Mouse (Mus musculus): ENCODE data around the gene Sema5a.

The Sema5a gene

GRCm38 (mm10) chr15:32442745-32443144 is 198.1 kb downstream of the Sema5a start:
- no peak for DNase-seq (ENCODE audit: low spot score)

GRCm38 (mm10) chr15:32447558-32448349 is 203.1 kb downstream of the Sema5a start:
- no peak for DNase-seq (ENCODE audit: low spot score)

GRCm38 (mm10) chr15:32459046-32459445 is 214.4 kb downstream of the Sema5a start:
- DNase-seq (ENCODE audit: low spot score), result no peak

- no peak for DNase-seq (ENCODE audit: low spot score)
These were observed 215.6 kb downstream of the Sema5a start for GRCm38 (mm10) chr15:32460238-32460637.

GRCm38 (mm10) chr15:32471480-32472050 is 227.0 kb downstream of the Sema5a start:
- no peak for DNase-seq (ENCODE audit: low spot score)

GRCm38 (mm10) chr15:32480747-32481146 is 236.1 kb downstream of the Sema5a start:
- DNase-seq (ENCODE audit: low spot score), result no peak

GRCm38 (mm10) chr15:32485064-32485964 is 240.7 kb downstream of the Sema5a start:
- no peak for DNase-seq (ENCODE audit: low spot score)

- DNase-seq (ENCODE audit: low spot score), result peak; percentile 4
These were observed 243.4 kb downstream of the Sema5a start for GRCm38 (mm10) chr15:32487968-32488367.

- no peak for DNase-seq (ENCODE audit: low spot score)
These were observed 249.6 kb downstream of the Sema5a start for GRCm38 (mm10) chr15:32494219-32494618.

GRCm38 (mm10) chr15:32494899-32495298 is 250.3 kb downstream of the Sema5a start:
- DNase-seq (ENCODE audit: low spot score), result peak; percentile 9

GRCm38 (mm10) chr15:32496880-32497279 is 252.3 kb downstream of the Sema5a start:
- DNase-seq (ENCODE audit: low spot score), result no peak

GRCm38 (mm10) chr15:32505941-32506340 is 261.3 kb downstream of the Sema5a start:
- no peak for DNase-seq (ENCODE audit: low spot score)

GRCm38 (mm10) chr15:32508282-32508681 is 263.7 kb downstream of the Sema5a start:
- DNase-seq (ENCODE audit: low spot score), result no peak

GRCm38 (mm10) chr15:32514877-32515276 is 270.3 kb downstream of the Sema5a start:
- no peak for DNase-seq (ENCODE audit: low spot score)

- no peak for DNase-seq (ENCODE audit: low spot score)
These were observed 273.3 kb downstream of the Sema5a start for GRCm38 (mm10) chr15:32517954-32518353.

GRCm38 (mm10) chr15:32532539-32532938 is 287.9 kb downstream of the Sema5a start:
- DNase-seq (ENCODE audit: low spot score), result peak; percentile 31

GRCm38 (mm10) chr15:32533541-32534080 is 289.0 kb downstream of the Sema5a start:
- DNase-seq (ENCODE audit: low spot score), result no peak

- DNase-seq (ENCODE audit: low spot score), result no peak
These were observed 292.3 kb downstream of the Sema5a start for GRCm38 (mm10) chr15:32536755-32537503.

GRCm38 (mm10) chr15:32537504-32537792 is 292.8 kb downstream of the Sema5a start:
- DNase-seq (ENCODE audit: low spot score), result peak; percentile 25

- no peak for DNase-seq (ENCODE audit: low spot score)
These were observed 293.5 kb downstream of the Sema5a start for GRCm38 (mm10) chr15:32538092-32538491.

GRCm38 (mm10) chr15:32542746-32543145 is 298.1 kb downstream of the Sema5a start:
- no peak for DNase-seq (ENCODE audit: low spot score)

- DNase-seq (ENCODE audit: low spot score), result no peak
These were observed 298.6 kb downstream of the Sema5a start for GRCm38 (mm10) chr15:32543181-32543580.

All from adipocyte (in vitro differentiated cells).